In the genomic region with DNA sequence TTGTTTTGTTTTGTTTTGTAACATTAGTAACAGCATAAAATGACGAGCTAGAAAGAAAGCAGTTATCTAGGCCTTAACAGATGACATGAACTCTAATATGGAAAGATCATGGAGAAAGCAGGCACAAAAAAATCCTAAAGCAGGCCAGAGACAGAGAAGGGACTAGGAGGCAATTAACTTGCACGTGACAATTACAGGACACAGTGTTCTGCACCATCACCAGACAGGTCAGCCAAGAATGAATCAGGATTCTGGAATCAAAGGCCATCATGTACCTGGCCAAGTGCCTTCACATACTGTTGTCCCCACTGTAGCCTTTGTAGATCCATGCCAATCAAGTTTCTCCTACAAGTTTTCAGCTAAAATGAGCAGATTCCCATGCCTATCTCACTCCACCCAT, we compare ENCODE assay signal across 40 mouse cellular contexts. TPM values are rescaled to one million over a fixed set of nuclear protein-coding genes. Genes with fewer than 3 reads are reported as not detected.
"Had no signal": no experiment of that assay in that cellular context is flagged by ENCODE, and none has a peak within 500 bp of the region (broad histone marks: within the 10 kb centered on the region; RNA-seq: fewer than 3 reads in every experiment).

No protein-coding gene starts in this region.

RNA-seq across cellular contexts. Expression of a gene that starts 42.3 kb away (rescaled TPM):
- total RNA-seq: heart, adult 2 months; heart, adult 8-10 months; heart, postnatal 10 days; heart, postnatal 14 days; heart, postnatal 25 days; heart, postnatal 36 days; heart, postnatal 4 days; hematopoietic stem cell, adult 5-6 weeks; hindbrain, postnatal 0 days; layer of hippocampus, adult 18-20 months; layer of hippocampus, adult 2 months; layer of hippocampus, postnatal 10 days; layer of hippocampus, postnatal 14 days; layer of hippocampus, postnatal 25 days; layer of hippocampus, postnatal 36 days had no signal
- polyA plus RNA-seq: heart, adult 2 months; heart, embryonic 10.5 days; heart, embryonic 11.5 days; heart, embryonic 12.5 days; heart, embryonic 13.5 days; heart, embryonic 14.5 days; heart, embryonic 15.5 days; heart, embryonic 16.5 days; heart, postnatal 0 days; hindbrain, embryonic 10.5 days; hindbrain, embryonic 11.5 days; hindbrain, embryonic 12.5 days; hindbrain, embryonic 13.5 days; hindbrain, embryonic 14.5 days; hindbrain, embryonic 15.5 days; hindbrain, embryonic 16.5 days; hindbrain, postnatal 0 days; inflammation-experienced regulatory T-cells, adult 6 months; intestine, embryonic 14.5 days; intestine, embryonic 15.5 days; intestine, embryonic 16.5 days; intestine, postnatal 0 days; kidney, embryonic 14.5 days; kidney, embryonic 16.5 days; kidney, postnatal 0 days; large intestine, adult 2 months had no signal

RNA-seq across cellular contexts. Expression of a gene that starts 47.4 kb away (rescaled TPM):
- total RNA-seq: heart, adult 2 months; heart, adult 8-10 months; heart, postnatal 10 days; heart, postnatal 25 days; heart, postnatal 36 days; heart, postnatal 4 days; hematopoietic stem cell, adult 5-6 weeks; hindbrain, postnatal 0 days; layer of hippocampus, adult 18-20 months; layer of hippocampus, adult 2 months; layer of hippocampus, adult 8-10 months; layer of hippocampus, postnatal 10 days; layer of hippocampus, postnatal 14 days; layer of hippocampus, postnatal 25 days; layer of hippocampus, postnatal 36 days had no signal
- polyA plus RNA-seq: heart, adult 2 months; heart, embryonic 10.5 days; heart, embryonic 11.5 days; heart, embryonic 12.5 days; heart, embryonic 13.5 days; heart, embryonic 14.5 days; heart, embryonic 15.5 days; heart, embryonic 16.5 days; heart, postnatal 0 days; hindbrain, embryonic 10.5 days; hindbrain, embryonic 11.5 days; hindbrain, embryonic 12.5 days; hindbrain, embryonic 13.5 days; hindbrain, embryonic 14.5 days; hindbrain, embryonic 15.5 days; hindbrain, embryonic 16.5 days; hindbrain, postnatal 0 days; inflammation-experienced regulatory T-cells, adult 6 months; intestine, embryonic 14.5 days; intestine, embryonic 15.5 days; intestine, postnatal 0 days; kidney, embryonic 14.5 days; kidney, embryonic 16.5 days; kidney, postnatal 0 days; large intestine, adult 2 months had no signal
